Mouse (Mus musculus): ENCODE measurements around the gene Haao.

The Haao gene

GRCm38 (mm10) chr17:83786418-83786817 is 61.3 kb downstream of the Haao start:
- ATAC-seq (ENCODE audit: low TSS enrichment): no peak

GRCm38 (mm10) chr17:83782740-83783139 is 65.0 kb downstream of the Haao start:
- peak; percentile 96 for ATAC-seq (ENCODE audit: low TSS enrichment)

Data from frontal cortex, adult (tissue).